Mouse (Mus musculus) embryo, embryonic 9.5 days (tissue): ENCODE data around the gene Tvp23b.
A peak's percentile ranks its signal among the peaks of the same experiment; 100 is the strongest.

Experiments used
- DNase-seq: peaks from one replicate; pipeline ENCODE4 v3.0.0-alpha.2; 2017; ENCODE audit errors: extremely low spot score

Tvp23b gene

GRCm38 (mm10) chr11:62891763-62892162 is 12.5 kb downstream of the Tvp23b start:
- no peak for DNase-seq

GRCm38 (mm10) chr11:62901699-62902323 is 22.6 kb downstream of the Tvp23b start:
- peak; percentile 69 for DNase-seq

- DNase-seq: no peak
Measured at GRCm38 (mm10) chr11:62903871-62904495, 24.7 kb downstream of the Tvp23b start.

- no peak for DNase-seq
Measured at GRCm38 (mm10) chr11:62909720-62910306, 30.6 kb downstream of the Tvp23b start.

- DNase-seq: no peak
Measured at GRCm38 (mm10) chr11:62911362-62911761, 32.1 kb downstream of the Tvp23b start.

- no peak for DNase-seq
Measured at GRCm38 (mm10) chr11:62913141-62913540, 33.9 kb downstream of the Tvp23b start.

GRCm38 (mm10) chr11:62914532-62914931 is 35.3 kb downstream of the Tvp23b start:
- DNase-seq: no peak

- DNase-seq: no peak
Measured at GRCm38 (mm10) chr11:62915486-62915885, 36.2 kb downstream of the Tvp23b start.

GRCm38 (mm10) chr11:62916765-62917164 is 37.5 kb downstream of the Tvp23b start:
- DNase-seq: no peak

GRCm38 (mm10) chr11:62919946-62920742 is 40.9 kb downstream of the Tvp23b start:
- DNase-seq: no peak

GRCm38 (mm10) chr11:62920743-62921050 is 41.4 kb downstream of the Tvp23b start:
- DNase-seq: no peak

- DNase-seq: peak; percentile 91
Measured at GRCm38 (mm10) chr11:62921052-62921977, 42.1 kb downstream of the Tvp23b start.

- no peak for DNase-seq
Measured at GRCm38 (mm10) chr11:62924091-62924761, 45.0 kb downstream of the Tvp23b start.

- DNase-seq: peak; percentile 28
Measured at GRCm38 (mm10) chr11:62929799-62930198, 50.5 kb downstream of the Tvp23b start.

GRCm38 (mm10) chr11:62930574-62930973 is 51.3 kb downstream of the Tvp23b start:
- DNase-seq: no peak

GRCm38 (mm10) chr11:62931141-62931540 is 51.9 kb downstream of the Tvp23b start:
- no peak for DNase-seq

- DNase-seq: no peak
Measured at GRCm38 (mm10) chr11:62933099-62933498, 53.8 kb downstream of the Tvp23b start.

- no peak for DNase-seq
Measured at GRCm38 (mm10) chr11:62934795-62935514, 55.7 kb downstream of the Tvp23b start.

GRCm38 (mm10) chr11:62937986-62938385 is 58.7 kb downstream of the Tvp23b start:
- no peak for DNase-seq

- DNase-seq: no peak
Measured at GRCm38 (mm10) chr11:62938921-62939320, 59.7 kb downstream of the Tvp23b start.
